Mouse (Mus musculus) hindbrain, embryonic 10.5 days (tissue): ENCODE measurements around the gene Ralgapa1. TPM values are rescaled to one million over a fixed set of nuclear protein-coding genes. Genes with fewer than 3 reads are reported as not detected.

Experiments used
- DNase-seq: peaks from one replicate; pipeline ENCODE4 v3.0.0-alpha.2; 2017; ENCODE audit warnings: low spot score
- H3K27ac ChIP-seq: fragments of 300-500 bp; sonication (generic); 2 replicates; pipeline ENCODE4 v1.5.1; 2016; ENCODE audit warnings: mild to moderate bottlenecking, moderate library complexity
- H3K27me3 ChIP-seq: fragments of 300-500 bp; sonication (generic); 2 replicates; pipeline ENCODE4 v1.6.1; 2016; ENCODE audit warnings: mild to moderate bottlenecking; ENCODE audit not compliant: poor library complexity, insufficient read depth, severe bottlenecking
- H3K36me3 ChIP-seq: fragments of 300-500 bp; sonication (generic); 2 replicates; pipeline ENCODE4 v1.6.1; 2016; ENCODE audit warnings: mild to moderate bottlenecking, moderate library complexity
- H3K4me1 ChIP-seq: fragments of 300-500 bp; sonication (generic); replicated peaks from 2 replicates; pipeline ENCODE4 v1.6.1; 2016; ENCODE audit warnings: mild to moderate bottlenecking
- H3K4me3 ChIP-seq: fragments of 300-500 bp; sonication (generic); 2 replicates; pipeline ENCODE4 v1.5.1; 2016; ENCODE audit warnings: mild to moderate bottlenecking, moderate library complexity
- H3K9me3 ChIP-seq: fragments of 300-500 bp; sonication (generic); 2 replicates; pipeline ENCODE4 v1.6.1; 2016; ENCODE audit warnings: mild to moderate bottlenecking, moderate library complexity
- WGBS: fragments of 180-500 bp; shearing (Covaris S2); methylation state at CpG from one replicate; pipeline ENCODE4 v1.1.7; 2016; 5-methylcytosine and 5-hydroxymethylcytosine counted together
- polyA plus RNA-seq: library from polyadenylated mRNA; unstranded; fragments of >200 nt; fragmentation: Nextera tagmentation; extraction: Ambion mirVana; gene quantifications from 2 replicates; pipeline ENCODE4 v1.2.1, GENCODE M21; 2016

Gene Ralgapa1
- 11.0 and 11.7 TPM in 2 replicates for polyA plus RNA-seq

DNA sequence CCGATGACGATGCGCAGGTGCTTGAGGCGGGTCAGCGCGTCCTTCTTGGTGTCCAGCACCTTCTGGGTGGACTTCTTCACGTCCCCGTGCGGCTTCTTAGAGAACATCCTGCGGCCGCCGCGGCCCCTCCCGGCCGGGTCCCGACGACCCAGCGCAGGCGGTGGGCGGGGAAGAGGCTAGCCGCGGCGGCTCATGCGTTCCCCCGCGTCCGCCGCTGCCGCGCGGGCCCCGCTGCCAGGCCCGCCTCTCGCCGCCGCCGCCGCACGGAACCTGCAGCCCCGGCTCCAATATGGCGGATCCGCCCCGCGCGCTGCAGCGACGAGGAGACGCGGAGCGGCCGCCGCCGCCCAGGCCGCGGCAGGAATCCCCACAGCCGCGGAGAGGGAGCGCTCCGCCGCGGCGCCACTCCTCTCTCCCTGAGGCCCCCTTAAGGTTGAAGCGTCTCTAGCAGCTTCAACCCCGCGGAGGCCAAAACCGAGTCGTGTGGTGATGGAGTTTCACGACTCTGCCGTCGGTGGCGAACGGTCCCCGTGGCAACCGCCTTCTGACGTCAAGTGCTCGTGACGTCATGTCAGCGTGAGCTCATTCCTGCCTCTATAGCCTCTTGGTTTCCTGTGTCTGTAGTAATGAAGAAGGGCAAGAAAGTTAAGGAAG is at the start of gene Ralgapa1:
Ralgapa1 (minus strand) TSS at position 507 of the 654 bp plus-strand sequence.
- Histone ChIP-seq H3K36me3 (0 out of 2 replicates have a peak, but pooled peaks cover 4% of the 10 kb centered on the region), H3K4me1 (peaks cover 17% of the 10 kb centered on the region), H3K27me3 (no peaks in the 10 kb centered on the region), H3K9me3 (no peaks in the 10 kb centered on the region), H3K27ac (peak within 1 kb of the TSS; percentile 96), H3K4me3 (peak within 1 kb of the TSS; percentile 90)
- peak; percentile 93 for DNase-seq
- under 1% methylated on average over 78 of the region's 78 CpGs for WGBS

DNA sequence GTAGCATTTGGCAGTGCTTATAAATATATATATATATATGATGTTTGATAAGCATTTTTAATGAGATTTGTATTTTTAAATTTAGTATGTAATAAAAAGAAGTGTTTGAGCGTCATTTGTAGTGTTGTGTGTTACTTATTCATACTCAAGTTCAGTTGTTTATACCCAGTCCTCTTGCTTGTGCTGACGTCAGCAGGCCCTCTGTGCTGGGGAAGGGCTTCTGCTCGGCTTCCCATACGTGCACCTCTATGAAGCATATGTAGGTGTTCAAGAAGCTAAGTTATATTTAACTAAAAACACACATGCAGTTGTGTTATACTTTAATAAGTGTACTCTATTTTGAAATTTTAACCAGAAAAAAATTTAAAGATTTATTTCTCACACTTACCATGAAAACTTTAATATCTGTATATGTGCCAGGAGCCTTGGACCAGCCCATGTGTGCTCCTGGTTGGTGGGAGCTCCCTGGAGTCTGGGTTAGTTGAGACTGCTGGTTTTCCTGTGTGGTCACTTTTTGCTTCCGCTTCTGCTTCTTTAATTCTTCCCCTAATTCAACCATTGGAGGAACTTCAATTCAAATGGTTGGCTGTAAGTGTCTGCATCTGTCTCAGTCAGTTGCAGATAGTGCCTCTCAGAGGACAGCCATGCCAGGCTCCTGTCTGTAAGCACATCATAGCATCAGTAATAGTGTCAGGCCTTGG is 48.8 kb upstream of the Ralgapa1 start:
- WGBS = 95% methylated on average over 5 of the region's 5 CpGs
- peaks cover 64% of the 10 kb centered on the region for H3K36me3 ChIP-seq

DNA sequence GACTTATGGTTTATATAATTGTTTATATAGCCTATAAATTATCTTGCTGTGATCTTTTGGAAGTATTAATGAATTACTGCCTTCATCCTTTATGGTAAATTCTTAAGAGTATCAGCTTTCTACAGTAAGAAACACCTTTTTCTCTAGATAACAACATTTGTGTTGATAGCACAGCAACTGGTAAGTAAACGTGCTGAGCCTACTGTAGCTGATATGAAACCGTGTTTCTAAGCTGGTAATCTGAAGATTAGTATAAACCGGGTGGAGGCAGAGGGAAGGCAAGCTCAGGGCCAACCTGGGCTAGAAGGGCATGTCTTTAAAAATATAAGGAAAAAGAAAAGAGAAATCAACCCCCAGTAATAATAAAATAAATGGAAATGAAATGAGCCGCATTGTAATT is 46.8 kb upstream of the Ralgapa1 start:
- WGBS = 93% methylated on average over 4 of the region's 4 CpGs
- DNase-seq = no peak
- Histone ChIP-seq H3K27ac (no peak overlapping the region), H3K4me3 (no peak overlapping the region), H3K27me3 (no peaks in the 10 kb centered on the region), H3K9me3 (peaks cover 6% of the 10 kb centered on the region; the same call in 1 of the 2 replicates), H3K4me1 (no peaks in the 10 kb centered on the region), H3K36me3 (peaks cover 76% of the 10 kb centered on the region)

More for the DNA sequence above, 48.8 kb upstream of the Ralgapa1 start:
- no peaks in the 10 kb centered on the region for H3K4me1 ChIP-seq
- DNase-seq = no peak
- no peak overlapping the region for H3K27ac ChIP-seq
- H3K27me3 ChIP-seq = no peaks in the 10 kb centered on the region
- H3K9me3 ChIP-seq = peaks cover 6% of the 10 kb centered on the region; the same call in 1 of the 2 replicates
- H3K4me3 ChIP-seq = no peak overlapping the region

DNA sequence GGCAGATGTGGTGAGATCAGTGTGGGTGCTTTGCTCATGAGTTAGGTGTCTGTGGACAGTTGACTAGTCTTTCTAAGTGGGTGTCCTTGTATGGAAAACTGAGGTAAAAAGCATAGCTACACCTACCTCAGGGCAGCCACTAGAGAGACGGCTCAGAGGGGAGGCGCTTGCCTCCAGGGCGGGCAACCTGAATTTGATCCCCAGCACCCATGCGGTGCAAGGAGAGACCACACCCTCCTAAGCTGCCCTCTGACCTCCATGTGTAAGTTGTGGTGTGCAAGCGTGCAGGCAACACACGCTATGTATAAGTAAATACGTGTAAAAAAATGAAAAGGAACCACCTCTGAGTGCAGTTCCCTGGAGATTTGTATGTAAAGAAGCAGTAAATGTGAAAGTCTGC is 39.7 kb upstream of the Ralgapa1 start:
- no peaks in the 10 kb centered on the region for H3K27me3 ChIP-seq
- peaks cover 16% of the 10 kb centered on the region for H3K9me3 ChIP-seq
- H3K36me3 ChIP-seq = peaks cover 80% of the 10 kb centered on the region
- H3K4me3 ChIP-seq = no peak overlapping the region
- H3K27ac ChIP-seq = no peak overlapping the region
- DNase-seq = no peak
- H3K4me1 ChIP-seq = no peaks in the 10 kb centered on the region
- 89% methylated on average over 7 of the region's 7 CpGs for WGBS

DNA sequence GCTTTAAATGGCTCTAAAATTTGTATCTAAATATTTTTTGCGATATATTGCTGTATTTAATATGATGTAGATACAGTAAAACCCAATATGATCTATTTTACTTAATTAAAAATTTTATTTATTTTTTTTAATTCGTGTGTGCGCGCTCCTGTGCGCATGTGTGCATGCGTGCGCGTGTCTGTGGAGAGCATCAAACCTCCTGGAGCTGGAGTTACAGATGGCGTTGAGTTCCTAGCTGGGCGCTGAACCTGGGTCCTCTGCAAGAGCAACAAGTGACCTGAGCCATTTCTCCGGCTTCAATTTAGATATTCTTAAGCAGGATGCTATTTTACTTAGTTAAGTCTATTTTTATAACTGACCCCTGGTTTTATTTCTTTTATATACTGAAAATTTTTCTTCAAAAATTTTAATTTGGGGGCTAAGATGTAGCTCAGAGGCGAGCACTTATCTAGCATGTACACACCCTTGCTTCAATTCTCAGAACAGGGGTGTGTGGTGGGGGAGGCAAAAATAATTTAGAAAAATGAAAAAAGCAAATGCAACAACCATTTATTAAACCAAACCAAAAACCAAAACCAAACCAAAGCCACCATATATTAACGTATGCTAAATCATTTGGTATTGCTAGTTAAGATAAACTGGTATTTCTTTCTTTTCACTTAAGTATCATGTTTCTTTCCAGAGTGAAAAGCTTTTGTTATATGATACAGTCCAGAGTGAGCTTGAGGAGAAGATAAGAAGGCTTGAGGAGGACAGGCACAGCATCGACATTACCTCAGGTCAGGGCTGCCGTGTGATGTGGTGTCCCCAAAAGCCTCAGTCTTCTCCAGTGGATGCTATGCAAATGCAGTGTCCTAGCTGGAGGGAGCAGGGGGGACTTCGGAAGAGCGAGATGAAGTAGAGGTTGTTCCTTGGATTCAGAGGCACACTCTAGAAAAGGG is 38.7 kb upstream of the Ralgapa1 start:
- 93% methylated on average over 17 of the region's 17 CpGs for WGBS
- Histone ChIP-seq H3K4me1 (no peaks in the 10 kb centered on the region), H3K27me3 (no peaks in the 10 kb centered on the region), H3K36me3 (peaks cover 80% of the 10 kb centered on the region), H3K27ac (no peak overlapping the region), H3K4me3 (no peak overlapping the region), H3K9me3 (peaks cover 20% of the 10 kb centered on the region)
- DNase-seq = no peak

DNA sequence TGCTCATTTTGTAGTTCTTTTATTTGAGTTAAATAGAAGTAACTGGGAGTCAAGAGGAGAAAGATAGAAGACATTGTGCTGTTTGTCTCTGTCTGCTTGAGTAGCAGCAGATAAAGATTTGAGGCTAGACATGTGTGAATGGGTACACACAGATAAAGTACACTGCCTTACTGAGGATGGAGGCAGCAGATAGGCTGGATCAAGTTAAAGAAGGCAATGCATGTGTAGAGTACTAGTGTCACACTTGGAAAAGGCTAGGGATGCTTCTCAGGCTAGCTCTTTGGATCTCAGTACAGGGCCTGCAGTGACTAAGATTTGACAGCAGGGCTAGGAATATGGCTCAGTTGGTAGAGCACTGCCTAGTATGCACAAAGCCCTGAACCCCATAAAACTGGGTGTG is 29.7 kb upstream of the Ralgapa1 start:
- Histone ChIP-seq H3K27me3 (no peaks in the 10 kb centered on the region), H3K36me3 (peaks cover 48% of the 10 kb centered on the region)

DNA sequence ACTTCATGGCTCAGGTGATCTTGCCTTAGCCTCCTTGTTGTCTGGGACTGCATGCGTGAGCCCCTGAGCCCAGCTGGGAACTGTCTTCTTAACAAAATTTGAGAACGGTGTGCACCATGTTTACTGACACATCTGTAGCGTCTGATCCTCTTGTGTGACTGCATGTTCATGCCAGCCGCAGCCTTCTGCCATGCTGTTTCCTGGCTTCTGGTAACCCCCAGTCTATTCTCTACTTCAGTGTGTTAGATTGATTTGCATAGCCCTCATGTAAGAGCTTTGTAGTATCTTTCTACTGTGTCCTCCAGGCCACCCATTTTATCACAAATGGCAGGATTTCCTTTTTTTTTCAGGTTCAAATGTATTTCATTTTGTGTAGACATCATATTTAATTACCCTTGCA is 26.9 kb upstream of the Ralgapa1 start:
- Histone ChIP-seq H3K4me3 (no peak overlapping the region), H3K9me3 (peaks cover 5% of the 10 kb centered on the region; the same call in 1 of the 2 replicates), H3K4me1 (no peaks in the 10 kb centered on the region), H3K27ac (no peak overlapping the region), H3K27me3 (no peaks in the 10 kb centered on the region), H3K36me3 (peaks cover 40% of the 10 kb centered on the region)
- no peak for DNase-seq
- WGBS = 94% methylated on average over 4 of the region's 4 CpGs

More for the DNA sequence above, 29.7 kb upstream of the Ralgapa1 start:
- Histone ChIP-seq H3K27ac (no peak overlapping the region), H3K9me3 (peaks cover 10% of the 10 kb centered on the region; the same call in 1 of the 2 replicates), H3K4me3 (no peak overlapping the region), H3K4me1 (no peaks in the 10 kb centered on the region)
- DNase-seq = no peak

DNA sequence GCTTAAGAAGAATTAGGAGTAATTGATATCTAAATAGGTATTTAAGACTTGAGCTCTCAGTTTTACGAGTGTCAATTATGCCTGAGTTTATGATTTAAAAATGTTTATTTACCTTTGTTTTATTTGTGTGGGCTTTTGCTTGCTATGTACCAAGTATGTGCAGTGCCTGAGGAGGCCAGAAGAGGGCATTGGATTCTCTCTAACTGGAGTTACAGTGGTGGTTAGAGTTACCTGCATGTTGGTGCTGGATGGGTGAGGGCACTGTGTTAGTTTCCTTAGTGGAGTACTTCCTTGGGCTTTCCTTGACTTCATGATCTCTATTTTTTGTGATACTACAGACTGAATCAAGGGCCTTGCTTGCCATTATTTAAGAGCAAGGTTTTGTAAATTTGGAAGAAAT is 25.8 kb upstream of the Ralgapa1 start:
- H3K27me3 ChIP-seq = no peaks in the 10 kb centered on the region
- H3K4me1 ChIP-seq = no peaks in the 10 kb centered on the region
- DNase-seq = peak; percentile 16
- H3K9me3 ChIP-seq = peaks cover 5% of the 10 kb centered on the region; the same call in 1 of the 2 replicates
- H3K4me3 ChIP-seq = no peak overlapping the region
- H3K27ac ChIP-seq = no peak overlapping the region
- peaks cover 52% of the 10 kb centered on the region for H3K36me3 ChIP-seq
- WGBS = 79% methylated on average over 1 of the region's 1 CpGs

DNA sequence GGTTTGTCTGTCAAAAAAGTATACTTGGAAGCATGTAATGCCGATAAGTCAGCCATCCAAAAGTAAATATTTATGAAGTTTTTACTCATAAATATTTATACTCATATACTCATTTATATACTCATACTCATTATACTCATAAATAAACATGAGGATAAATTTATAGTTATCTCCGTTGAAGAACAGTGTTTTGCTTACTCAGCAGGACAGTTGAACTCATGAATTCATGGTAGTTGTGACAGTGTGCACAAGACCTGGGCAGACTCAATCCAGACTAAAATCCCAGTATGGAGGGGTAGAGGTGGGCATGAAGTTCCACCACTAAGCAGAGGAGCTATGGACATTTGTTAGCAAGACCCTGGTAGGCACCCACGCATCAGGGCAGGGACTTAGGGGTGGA is 16.5 kb upstream of the Ralgapa1 start:
- peaks cover 18% of the 10 kb centered on the region for H3K36me3 ChIP-seq

DNA sequence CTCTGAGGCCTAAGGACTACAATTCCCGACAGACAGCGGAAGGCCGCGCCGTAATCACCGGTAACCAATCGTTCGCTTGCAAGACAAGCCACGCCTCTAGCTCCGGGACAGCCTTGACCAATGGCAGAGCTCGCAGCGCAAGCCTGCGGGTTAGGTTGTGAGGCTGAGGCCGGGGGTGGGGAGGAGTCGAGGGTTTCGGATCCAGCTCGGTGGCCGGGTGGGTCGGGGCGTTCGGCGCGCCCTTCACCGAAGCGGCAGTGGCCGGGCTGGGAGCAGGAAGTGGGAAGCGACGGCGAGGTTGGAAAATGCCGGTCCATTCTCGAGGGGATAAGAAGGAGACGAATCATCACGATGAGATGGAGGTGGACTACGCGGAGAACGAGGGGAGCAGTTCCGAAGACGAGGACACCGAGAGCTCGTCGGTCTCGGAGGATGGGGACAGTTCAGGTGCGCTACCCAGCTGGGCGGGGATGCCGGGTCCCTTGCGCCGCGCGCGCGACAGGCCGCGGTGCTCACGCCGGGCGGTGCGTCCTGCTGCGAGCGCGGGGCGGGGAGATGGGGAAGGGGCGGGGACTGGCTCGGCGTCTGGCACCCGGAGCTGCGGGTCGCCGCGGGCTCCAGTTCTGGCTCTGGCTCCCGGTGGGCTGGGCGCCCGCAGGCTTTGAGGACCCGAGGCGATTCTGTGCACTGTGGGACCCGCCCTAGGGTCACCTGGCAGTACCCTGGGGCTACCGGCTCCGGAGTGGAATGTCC is 15.4 kb upstream of the Ralgapa1 start, which contains the start of gene Brms1l:
Brms1l (plus strand) TSS at position 126 of the 753 bp plus-strand sequence.
- peak within 1 kb of the TSS; percentile 86 for H3K27ac ChIP-seq
- under 1% methylated on average over 77 of the region's 77 CpGs for WGBS
- peaks cover 7% of the 10 kb centered on the region for H3K36me3 ChIP-seq
- peak within 1 kb of the TSS; percentile 81 for H3K4me3 ChIP-seq
- no peaks in the 10 kb centered on the region for H3K9me3 ChIP-seq
- H3K27me3 ChIP-seq = no peaks in the 10 kb centered on the region
- H3K4me1 ChIP-seq = peaks cover 17% of the 10 kb centered on the region
- DNase-seq = peak; percentile 97

More for the DNA sequence above, 16.5 kb upstream of the Ralgapa1 start:
- no peak for DNase-seq
- 90% methylated on average over 3 of the region's 3 CpGs for WGBS
- peaks cover 17% of the 10 kb centered on the region for H3K4me1 ChIP-seq
- no peaks in the 10 kb centered on the region for H3K27me3 ChIP-seq
- H3K4me3 ChIP-seq = peak overlapping the region; percentile 81; the same call in 1 of the 2 replicates
- H3K27ac ChIP-seq = no peak overlapping the region
- H3K9me3 ChIP-seq = no peaks in the 10 kb centered on the region

DNA sequence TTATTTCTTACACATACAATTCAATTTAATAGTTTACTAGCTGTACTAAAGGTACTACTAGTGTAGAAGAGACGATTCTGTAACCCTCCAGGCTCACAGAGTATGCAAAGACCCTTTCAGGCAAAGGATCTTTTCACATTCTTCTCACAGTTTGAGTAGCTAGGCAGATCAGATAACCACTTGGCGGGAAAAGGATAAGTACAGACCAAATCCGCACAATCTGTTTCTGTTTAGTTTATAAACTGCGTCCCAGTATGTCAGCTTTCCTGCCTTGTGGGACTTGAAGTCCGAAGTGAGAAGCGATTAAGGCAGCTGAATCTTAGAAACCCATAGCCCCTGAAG is 14.9 kb upstream of the Ralgapa1 start:
- H3K27ac ChIP-seq = peak overlapping the region; percentile 86
- H3K9me3 ChIP-seq = no peaks in the 10 kb centered on the region
- no peaks in the 10 kb centered on the region for H3K27me3 ChIP-seq
- peaks cover 6% of the 10 kb centered on the region; the same call in 1 of the 2 replicates for H3K36me3 ChIP-seq
- under 1% methylated on average over 6 of the region's 6 CpGs for WGBS
- DNase-seq = no peak
- peaks cover 17% of the 10 kb centered on the region for H3K4me1 ChIP-seq
- H3K4me3 ChIP-seq = peak overlapping the region; percentile 81

DNA sequence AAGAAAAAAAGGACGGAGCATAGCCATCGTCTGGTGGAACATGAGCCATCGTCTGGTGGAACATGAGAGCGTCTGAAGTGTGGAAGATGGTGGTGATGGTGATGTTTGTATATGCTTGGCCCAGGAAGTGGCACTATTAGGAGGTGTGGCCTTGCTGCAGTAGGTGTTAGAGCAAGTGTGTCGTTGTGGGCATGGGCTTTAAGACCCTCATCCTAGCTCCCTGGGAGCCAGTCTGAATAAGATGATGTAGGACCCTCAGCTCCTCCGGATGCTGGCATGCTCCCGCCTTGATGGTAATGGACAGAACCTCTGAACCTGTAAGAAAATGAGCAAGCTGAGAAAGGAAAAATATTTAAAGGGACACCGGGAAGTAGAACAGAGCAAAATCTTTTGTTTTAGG is 13.9 kb upstream of the Ralgapa1 start:
- no peaks in the 10 kb centered on the region for H3K9me3 ChIP-seq
- H3K4me1 ChIP-seq = peaks cover 17% of the 10 kb centered on the region
- no peak overlapping the region for H3K4me3 ChIP-seq
- no peaks in the 10 kb centered on the region for H3K27me3 ChIP-seq
- no peak for DNase-seq
- 88% methylated on average over 8 of the region's 8 CpGs for WGBS
- peaks cover 3% of the 10 kb centered on the region; the same call in 1 of the 2 replicates for H3K36me3 ChIP-seq
- H3K27ac ChIP-seq = no peak overlapping the region
